Mouse (Mus musculus) cerebellum, adult 2 months (tissue): ENCODE data around the gene Selenof. TPM values are rescaled to one million over a fixed set of nuclear protein-coding genes. Genes with fewer than 3 reads are reported as not detected.
"Not testable (repeated sequence)": the region's sequence is repeated elsewhere in the genome, so short reads cannot be mapped to it uniquely, and the experiment has no call there.

ENCODE experiments used
- DNase-seq, 2 experiments: peaks; one replicate each; pipeline ENCODE4 v3.0.0; 2021
- H3K27ac ChIP-seq: fragments of 200-500 bp; 2 replicates; pipeline ENCODE4 v1.5.1; 2012; ENCODE audit warnings: low read length, control low read depth, inconsistent platforms; ENCODE audit not compliant: insufficient read depth
- H3K27me3 ChIP-seq: fragments of 200-500 bp; 2 replicates; pipeline ENCODE4 v1.6.1; 2012; ENCODE audit warnings: inconsistent platforms, mild to moderate bottlenecking, low read length, moderate library complexity; ENCODE audit not compliant: control insufficient read depth, insufficient read depth
- H3K4me1 ChIP-seq: fragments of 200-500 bp; 2 replicates; pipeline ENCODE4 v1.6.1; 2011; ENCODE audit warnings: low read length; ENCODE audit not compliant: control insufficient read depth, insufficient read depth
- H3K4me3 ChIP-seq: fragments of 200-500 bp; replicated peaks from 2 replicates; pipeline ENCODE3; 2011; ENCODE audit warnings: mild to moderate bottlenecking, low read depth, low read length, control low read depth; ENCODE audit not compliant: insufficient read depth
- CTCF ChIP-seq: fragments of 200-500 bp; IDR thresholded peaks from 2 replicates; pipeline ENCODE4 v1.5.1; 2011; ENCODE audit warnings: low read depth, mild to moderate bottlenecking, control low read depth, low read length, moderate library complexity, borderline replicate concordance; ENCODE audit not compliant: insufficient read depth
- POLR2A ChIP-seq: fragments of 200-500 bp; IDR thresholded peaks from 2 replicates; pipeline ENCODE4 v1.6.1; 2011; ENCODE audit warnings: low read length, control low read depth, borderline replicate concordance; ENCODE audit not compliant: insufficient read depth
- WGBS: fragments of 180-500 bp; shearing (Covaris S2); methylation state at CpG from one replicate; pipeline ENCODE4 v1.1.7; 2018; 5-methylcytosine and 5-hydroxymethylcytosine counted together
- polyA plus RNA-seq: library from polyadenylated mRNA; depleted of rRNA; stranded (reverse); fragments of >200 nt; gene quantifications from 2 replicates; pipeline ENCODE4 v1.2.3, GENCODE M21; 2012

Selenof gene
- polyA plus RNA-seq, 1 experiment = 285 TPM

- Histone ChIP-seq H3K27me3 (no peaks in the 10 kb centered on the region), H3K27ac (no peak overlapping the region), H3K4me1 (no peaks in the 10 kb centered on the region), H3K4me3 (no peak overlapping the region)
- 59% methylated on average over 4 of the region's 4 CpGs for WGBS
- TF ChIP-seq CTCF = no peak
- TF ChIP-seq POLR2A = no peak
- DNase-seq = no peak
These were observed 27.0 kb downstream of the Selenof start for GRCm38 (mm10) chr3:144597121-144597520.

- WGBS = 71% methylated on average over 12 of the region's 12 CpGs
These were observed 27.8 kb downstream of the Selenof start for GRCm38 (mm10) chr3:144597790-144598467.

GRCm38 (mm10) chr3:144602413-144602812 is 32.3 kb downstream of the Selenof start:
- no peak overlapping the region for H3K4me3 ChIP-seq
- DNase-seq = no peak
- H3K27me3 ChIP-seq = no peaks in the 10 kb centered on the region
- no peak for TF ChIP-seq CTCF
- TF ChIP-seq POLR2A = no peak
- H3K27ac ChIP-seq = no peak overlapping the region
- H3K4me1 ChIP-seq = no peaks in the 10 kb centered on the region
- 72% methylated on average over 4 of the region's 4 CpGs for WGBS

More at GRCm38 (mm10) chr3:144597790-144598467, 27.8 kb downstream of the Selenof start:
- Histone ChIP-seq H3K27ac (no peak overlapping the region), H3K27me3 (no peaks in the 10 kb centered on the region), H3K4me1 (no peaks in the 10 kb centered on the region), H3K4me3 (no peak overlapping the region)
- TF ChIP-seq CTCF = no peak
- TF ChIP-seq POLR2A = no peak
- no peak for DNase-seq

- 73% methylated on average over 7 of the region's 7 CpGs for WGBS
- no peaks in the 10 kb centered on the region for H3K4me1 ChIP-seq
- H3K27me3 ChIP-seq = no peaks in the 10 kb centered on the region
- H3K4me3 ChIP-seq = no peak overlapping the region
- no peak for DNase-seq
- TF ChIP-seq CTCF (no peak), POLR2A (no peak)
- no peak overlapping the region for H3K27ac ChIP-seq
These were observed 32.7 kb downstream of the Selenof start for GRCm38 (mm10) chr3:144602819-144603218.

- no peak for TF ChIP-seq CTCF
- no peak for TF ChIP-seq POLR2A
- WGBS = 89% methylated on average over 3 of the region's 3 CpGs
These were observed 33.5 kb downstream of the Selenof start for GRCm38 (mm10) chr3:144603558-144603957.

GRCm38 (mm10) chr3:144604205-144604604 is 34.1 kb downstream of the Selenof start:
- H3K27me3 ChIP-seq = no peaks in the 10 kb centered on the region
- TF ChIP-seq POLR2A = no peak
- TF ChIP-seq CTCF = no peak
- no peak overlapping the region for H3K27ac ChIP-seq
- H3K4me1 ChIP-seq = no peaks in the 10 kb centered on the region
- WGBS = 74% methylated on average over 7 of the region's 7 CpGs
- no peak for DNase-seq
- no peak overlapping the region for H3K4me3 ChIP-seq

More at GRCm38 (mm10) chr3:144603558-144603957, 33.5 kb downstream of the Selenof start:
- H3K27me3 ChIP-seq = no peaks in the 10 kb centered on the region
- no peak overlapping the region for H3K4me3 ChIP-seq
- no peak overlapping the region for H3K27ac ChIP-seq
- DNase-seq = no peak
- no peaks in the 10 kb centered on the region for H3K4me1 ChIP-seq

GRCm38 (mm10) chr3:144605811-144606210 is 35.7 kb downstream of the Selenof start:
- H3K27me3 ChIP-seq, H3K4me3 ChIP-seq, DNase-seq, H3K4me1 ChIP-seq, H3K27ac ChIP-seq: not testable (repeated sequence)
- TF ChIP-seq CTCF = 0 out of 2 replicates have a peak, but pooled peaks have one; percentile 6
- WGBS = 62% methylated on average over 7 of the region's 7 CpGs

GRCm38 (mm10) chr3:144606449-144606848 is 36.3 kb downstream of the Selenof start:
- Histone ChIP-seq H3K27me3 (no peaks in the 10 kb centered on the region), H3K4me1 (no peaks in the 10 kb centered on the region), H3K4me3 (no peak overlapping the region), H3K27ac (no peak overlapping the region)
- no peak for DNase-seq
- TF ChIP-seq CTCF = no peak
- no peak for TF ChIP-seq POLR2A
- WGBS = 69% methylated on average over 4 of the region's 4 CpGs
